Mouse (Mus musculus) CD8-positive naive resting alpha-beta T cell, adult 2 months (primary cell): ENCODE results near the gene Pfdn6.
A peak's percentile ranks its signal among the peaks of the same experiment; 100 is the strongest.

Experiments
- DNase-seq, 2 experiments: peaks; one replicate each; pipeline ENCODE4 v3.0.0; 2022; ENCODE audit warnings: low read depth in 2 of 2, low spot score in 2 of 2

Pfdn6 gene

DNA sequence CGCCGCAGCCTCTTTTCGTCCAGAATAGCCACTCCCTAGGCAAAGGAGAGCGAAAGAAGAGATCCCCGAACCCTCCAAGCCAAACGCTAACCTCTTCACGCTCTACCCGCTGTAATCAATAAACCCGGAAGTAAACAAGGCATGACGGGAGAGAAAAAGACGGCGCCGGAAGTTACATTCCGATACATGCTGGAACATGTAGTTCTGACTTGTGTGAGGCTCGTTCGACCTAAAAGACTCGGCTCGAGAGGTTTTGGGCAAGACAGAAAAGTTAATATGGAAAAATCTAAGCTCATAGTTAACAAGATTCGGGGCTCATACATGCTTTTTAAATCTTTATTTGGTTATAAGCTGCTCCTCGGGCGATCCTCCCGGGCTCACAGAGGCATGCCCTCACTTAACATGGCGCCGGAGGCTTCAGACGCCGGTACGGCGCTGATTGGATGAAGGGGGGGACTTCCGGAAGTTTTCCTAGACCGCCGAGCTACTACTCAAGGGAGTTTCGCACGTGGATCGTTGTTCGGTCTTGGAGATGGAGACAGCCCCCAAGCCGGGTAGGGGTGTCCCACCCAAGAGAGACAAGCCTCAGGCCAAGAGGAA is at the start of gene Pfdn6, which contains the start of gene Wdr46:
Pfdn6 (minus strand) TSS at position 138 of the 600 bp plus-strand sequence.
Wdr46 (plus strand) TSS at position 455 of the 600 bp plus-strand sequence.
- peak; percentile 75 to 79 for DNase-seq

- DNase-seq, result peak; percentile 66 to 68
These were observed 42.0 kb upstream of the Pfdn6 start for GRCm38 (mm10) chr17:33982136-33982535.

DNA sequence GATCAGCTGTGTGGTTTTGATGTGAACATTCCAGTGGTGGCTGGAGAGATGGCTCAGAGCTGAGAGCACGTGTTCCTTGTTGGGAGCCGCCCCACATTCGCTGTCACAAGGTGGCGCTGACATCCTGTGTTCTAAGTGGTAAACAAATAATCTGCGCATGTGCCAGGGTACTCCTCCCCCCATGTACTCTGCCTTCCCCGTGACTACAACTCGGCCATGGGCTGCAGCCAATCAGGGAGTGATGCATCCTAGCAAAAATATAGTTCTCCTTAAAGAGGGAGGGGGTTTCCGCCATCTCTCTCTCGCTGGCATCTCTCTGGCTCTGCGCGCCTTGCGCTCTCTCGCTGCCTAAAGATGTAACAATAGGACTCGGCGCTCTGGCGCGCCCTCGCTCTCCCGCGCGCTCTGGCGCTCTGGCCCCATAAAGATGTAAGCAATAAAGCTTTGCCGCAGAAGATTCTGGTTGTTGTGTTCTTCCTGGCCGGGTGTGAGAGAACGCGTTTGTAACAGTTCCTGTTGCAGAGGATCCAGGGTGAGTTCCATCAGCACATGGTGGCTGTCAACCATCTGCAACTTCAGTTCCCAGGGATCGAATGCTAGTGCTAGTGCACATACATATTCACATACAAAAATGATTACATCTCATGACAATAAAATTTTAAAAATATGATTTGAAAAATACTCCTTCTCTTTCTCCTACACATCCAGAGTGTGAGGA is 41.2 kb upstream of the Pfdn6 start:
- peak; percentile 81 to 87 for DNase-seq

- DNase-seq, result no peak
These were observed 40.3 kb upstream of the Pfdn6 start for GRCm38 (mm10) chr17:33980181-33981035.

GRCm38 (mm10) chr17:33979512-33980050 is 39.4 kb upstream of the Pfdn6 start:
- DNase-seq, result no peak

DNA sequence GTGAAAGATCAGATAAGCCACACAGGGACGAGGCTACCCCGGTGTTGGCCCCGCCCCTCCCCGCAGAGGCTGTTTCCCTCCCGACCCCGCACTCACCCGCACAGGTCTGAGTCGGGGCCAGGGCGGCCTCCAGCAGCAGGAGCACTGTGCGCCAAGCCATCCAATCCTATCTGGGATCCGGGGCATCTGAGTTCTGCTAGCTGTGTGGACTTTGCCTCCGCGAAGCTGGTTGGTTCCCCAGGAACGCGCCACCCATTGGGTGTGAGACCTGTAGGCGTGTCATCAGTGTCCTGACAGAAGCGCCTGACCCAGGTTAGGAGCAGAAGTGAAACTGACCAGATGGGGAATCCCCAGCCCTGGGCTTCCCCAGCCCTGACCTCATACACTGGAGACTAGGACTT is 38.5 kb upstream of the Pfdn6 start:
- peak; percentile 58 to 63 for DNase-seq

- no peak for DNase-seq
These were observed 37.9 kb upstream of the Pfdn6 start for GRCm38 (mm10) chr17:33977861-33978557.

DNA sequence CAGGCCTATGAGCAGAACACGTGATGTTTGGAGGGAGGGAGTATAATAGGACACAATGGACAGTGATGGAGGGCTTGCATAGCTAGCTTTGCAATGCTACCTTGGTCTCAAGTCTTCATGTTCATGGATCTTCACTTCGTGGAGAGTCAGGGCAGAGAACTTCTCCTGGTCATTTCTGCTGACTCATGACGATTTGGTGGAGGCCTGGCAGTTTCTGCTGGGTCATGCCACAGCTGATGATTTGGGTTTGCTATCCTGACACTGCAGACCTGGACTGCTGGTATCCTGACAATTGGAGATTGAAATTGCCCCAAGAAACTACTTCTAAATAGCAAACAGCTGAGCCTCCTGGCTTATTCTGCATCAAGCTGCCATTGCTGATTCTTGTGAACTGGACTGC is 33.4 kb upstream of the Pfdn6 start:
- no peak for DNase-seq

GRCm38 (mm10) chr17:33972691-33973090 is 32.5 kb upstream of the Pfdn6 start:
- DNase-seq, result no peak

- DNase-seq, result no peak
These were observed 29.3 kb upstream of the Pfdn6 start for GRCm38 (mm10) chr17:33969394-33969793.

- peak; percentile 55 to 76 for DNase-seq
These were observed 28.8 kb upstream of the Pfdn6 start for GRCm38 (mm10) chr17:33968927-33969326.

- DNase-seq, result peak; percentile 76 to 80
These were observed 28.3 kb upstream of the Pfdn6 start for GRCm38 (mm10) chr17:33968489-33968888.

GRCm38 (mm10) chr17:33965846-33966550 is 25.9 kb upstream of the Pfdn6 start:
- no peak for DNase-seq

DNA sequence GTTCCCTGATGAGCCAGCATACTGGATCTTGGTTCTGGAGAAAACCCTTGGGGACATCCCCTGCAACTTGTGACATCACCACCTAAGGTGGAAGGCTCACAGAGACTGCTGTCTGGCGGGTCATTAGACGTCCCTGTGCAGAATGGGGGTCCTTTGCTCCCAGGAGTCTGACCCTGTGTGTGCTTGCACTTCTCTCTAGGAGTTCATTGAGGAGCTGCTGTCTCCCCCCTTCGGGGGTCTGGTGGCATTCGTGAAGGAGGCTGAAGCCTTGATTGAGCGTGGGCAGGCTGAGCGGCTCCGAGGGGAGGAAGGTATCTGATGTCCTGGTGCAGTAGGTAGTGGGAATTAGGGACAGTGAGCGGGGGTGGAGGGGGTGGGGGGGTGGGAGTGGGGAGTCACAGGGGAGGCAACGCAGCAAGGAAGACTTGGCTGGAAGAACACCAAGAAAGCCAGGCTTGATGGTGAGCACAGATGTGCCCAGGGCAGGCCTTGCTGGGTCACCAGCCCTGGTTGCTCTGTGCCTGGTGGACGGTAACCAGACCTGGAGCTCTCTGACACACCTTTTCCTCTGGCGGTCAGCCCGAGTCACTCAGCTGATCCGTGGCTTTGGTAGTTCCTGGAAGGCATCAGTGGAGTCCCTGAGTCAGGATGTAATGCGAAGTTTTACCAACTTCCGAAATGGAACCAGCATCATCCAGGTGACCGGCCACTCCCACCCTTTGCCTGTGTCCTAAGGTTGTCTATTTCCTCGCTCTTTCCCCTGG is 25.1 kb upstream of the Pfdn6 start:
- no peak for DNase-seq

DNA sequence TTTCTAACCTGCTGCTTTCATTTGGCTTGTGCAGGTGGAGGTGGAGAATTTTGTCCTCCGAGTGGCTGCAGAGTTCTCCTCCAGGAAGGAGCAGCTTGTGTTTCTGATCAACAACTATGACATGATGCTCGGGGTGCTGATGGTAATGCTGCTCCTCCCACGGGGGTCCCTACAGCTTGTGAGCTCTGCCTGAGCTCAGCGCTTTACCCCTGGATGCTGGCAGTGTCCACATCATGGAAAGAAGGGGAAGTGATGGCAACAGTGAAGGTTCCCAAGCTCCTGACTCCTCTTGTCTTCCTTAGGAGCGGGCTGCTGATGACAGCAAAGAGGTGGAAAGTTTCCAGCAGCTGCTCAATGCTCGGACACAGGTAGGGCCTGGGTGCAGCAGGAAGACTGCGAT is 22.7 kb upstream of the Pfdn6 start:
- DNase-seq, result no peak

- no peak for DNase-seq
These were observed 19.8 kb upstream of the Pfdn6 start for GRCm38 (mm10) chr17:33959948-33960347.

DNA sequence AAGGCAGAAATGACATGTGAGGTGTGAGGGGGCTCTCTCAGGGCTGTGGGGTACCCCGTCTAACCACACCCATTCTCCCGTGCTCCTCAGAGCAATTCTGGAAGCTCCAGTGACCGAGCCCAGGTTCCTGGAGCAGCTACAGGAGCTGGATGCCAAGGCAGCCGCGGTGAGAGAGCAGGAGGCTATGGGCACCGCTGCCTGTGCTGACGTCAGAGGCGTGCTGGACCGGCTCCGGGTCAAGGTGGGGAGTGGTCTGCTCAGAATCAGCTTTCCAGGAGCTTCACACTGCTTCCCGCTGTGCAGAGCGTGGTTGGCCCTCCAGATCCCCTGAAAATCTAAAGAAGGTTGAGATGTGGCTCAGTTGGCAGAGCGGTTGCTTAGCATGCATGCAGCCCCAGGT is 19.0 kb upstream of the Pfdn6 start:
- DNase-seq, result no peak

DNA sequence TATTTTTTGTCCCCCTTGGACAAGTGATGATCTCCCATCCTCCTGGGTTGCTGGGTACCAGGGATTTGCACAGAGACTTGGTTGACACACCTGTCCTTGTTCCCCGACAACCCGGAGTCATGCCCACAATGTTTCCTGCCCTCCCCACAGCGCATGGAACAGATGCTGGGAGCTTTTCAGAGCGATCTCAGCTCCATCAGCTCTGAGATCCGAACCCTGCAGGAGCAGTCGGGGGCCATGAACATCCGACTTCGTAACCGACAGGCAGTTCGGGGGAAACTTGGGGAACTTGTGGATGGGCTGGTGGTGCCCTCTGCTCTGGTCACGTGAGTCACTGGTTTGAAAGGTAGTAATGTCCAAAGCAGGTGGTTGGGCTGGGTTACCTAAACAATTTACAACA is 18.3 kb upstream of the Pfdn6 start:
- DNase-seq, result no peak

DNA sequence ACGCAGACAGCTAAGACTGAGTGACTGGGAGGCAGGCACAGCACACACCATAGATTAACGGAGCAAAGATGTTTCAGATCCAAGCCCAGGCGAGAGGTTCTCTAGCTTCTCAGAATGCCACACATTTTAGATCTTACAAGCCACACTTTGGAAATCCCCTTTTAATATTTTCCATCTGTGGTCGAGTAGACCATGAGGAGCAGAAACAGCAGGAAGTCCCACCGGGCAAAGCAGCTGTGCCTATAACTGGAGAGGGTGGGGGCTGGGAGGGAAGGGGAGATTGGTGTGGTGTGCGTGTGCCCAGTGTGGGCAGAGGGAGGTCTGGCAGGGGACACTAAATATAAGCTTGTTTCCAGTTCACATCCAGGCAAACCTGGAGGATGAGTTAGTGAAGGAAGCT is 17.4 kb upstream of the Pfdn6 start:
- no peak for DNase-seq

DNA sequence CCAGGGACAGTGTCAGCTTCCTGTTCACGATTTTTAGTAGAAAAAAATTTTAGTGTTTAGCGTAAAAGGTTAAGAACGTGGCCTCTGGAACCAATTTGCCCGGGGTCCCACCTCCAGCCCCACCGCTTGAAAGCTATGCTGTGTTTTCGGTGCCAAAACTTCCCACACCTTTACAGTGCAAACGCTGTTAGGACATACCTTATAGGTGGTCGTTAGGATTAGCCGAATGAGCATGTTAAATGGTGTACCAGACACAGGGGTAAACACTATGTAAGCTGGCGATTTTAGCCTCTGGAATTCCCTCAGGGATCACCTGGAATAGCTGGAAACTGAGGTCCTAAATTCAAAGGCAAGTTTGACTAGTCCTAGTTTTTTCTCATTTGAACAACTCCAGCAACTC is 16.2 kb upstream of the Pfdn6 start:
- no peak for DNase-seq
